Mouse (Mus musculus) ZHBTc4 (cell line): ENCODE measurements at regions not wholly inside any gene's neighbourhood (a gene's known extent, or its start where the extent isn't known, plus 50 kb on each side); places are given as distances from the start of the nearest gene placed in this dataset.
A peak's percentile ranks its signal among the peaks of the same experiment; 100 is the strongest.

Experiments used
- DNase-seq: peaks from one replicate; pipeline ENCODE4 v3.0.0-alpha.2; 2011; ENCODE audit warnings: low read depth, low spot score

DNA sequence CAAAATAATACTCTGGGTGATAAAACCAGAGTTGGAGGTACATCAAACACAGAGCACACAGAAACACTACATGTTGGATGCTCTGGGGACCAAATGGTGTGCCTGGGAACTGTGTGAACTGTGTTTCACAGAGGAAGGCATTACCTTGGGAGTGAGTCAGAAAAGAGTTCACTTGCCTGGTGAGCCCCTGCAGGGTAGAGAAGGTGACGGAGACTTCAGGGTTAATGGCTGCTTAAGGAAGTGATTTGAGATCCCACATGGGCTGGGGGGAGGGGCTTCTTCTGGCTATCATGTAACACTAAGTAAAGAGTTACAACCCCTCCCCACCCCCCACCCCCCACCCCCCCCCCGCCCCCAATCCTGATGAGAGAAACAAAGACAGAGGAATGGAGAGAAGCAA lies 164.6 kb downstream of the Gm45692 start:
- no peak for DNase-seq

DNA sequence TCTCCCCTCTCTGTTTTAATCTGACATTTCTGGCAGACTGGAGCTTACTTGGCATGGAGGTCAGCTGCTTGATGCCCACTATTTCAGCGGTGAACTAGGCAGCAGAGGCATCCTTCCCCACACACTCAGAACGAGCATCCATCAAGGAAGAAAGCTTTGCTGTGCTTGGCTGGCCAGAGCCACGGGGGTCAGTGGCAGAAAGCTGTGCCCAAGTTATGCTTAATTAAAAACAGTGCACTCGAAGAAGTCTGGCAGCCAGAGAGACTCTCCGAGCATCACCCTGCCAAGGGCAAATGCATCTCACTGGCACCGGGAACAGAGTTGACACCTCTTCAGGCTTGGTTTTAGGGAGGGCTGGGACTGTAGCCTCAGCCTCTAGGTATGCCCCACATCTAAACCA lies 168.3 kb downstream of the Gm45692 start:
- no peak for DNase-seq

DNA sequence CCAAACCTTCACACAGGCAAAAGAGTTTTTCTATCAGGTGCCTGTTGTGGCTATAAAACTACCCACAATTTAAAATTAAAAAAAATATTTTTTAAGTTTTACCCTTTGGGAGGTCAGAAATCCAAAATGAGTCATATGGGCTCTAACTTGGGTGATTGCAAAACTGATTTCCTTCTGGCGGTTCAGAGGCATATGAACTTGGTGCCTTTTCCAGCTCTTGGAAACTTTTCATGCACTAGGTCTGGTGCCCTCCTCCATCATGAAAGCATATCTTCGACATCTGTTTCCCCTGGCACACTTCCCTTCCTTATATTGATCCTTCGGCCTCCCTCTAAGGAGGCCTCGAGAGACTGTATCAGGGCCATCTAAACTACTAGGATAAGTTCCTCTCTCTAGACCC lies 168.8 kb downstream of the Gm45692 start:
- DNase-seq = no peak

DNA sequence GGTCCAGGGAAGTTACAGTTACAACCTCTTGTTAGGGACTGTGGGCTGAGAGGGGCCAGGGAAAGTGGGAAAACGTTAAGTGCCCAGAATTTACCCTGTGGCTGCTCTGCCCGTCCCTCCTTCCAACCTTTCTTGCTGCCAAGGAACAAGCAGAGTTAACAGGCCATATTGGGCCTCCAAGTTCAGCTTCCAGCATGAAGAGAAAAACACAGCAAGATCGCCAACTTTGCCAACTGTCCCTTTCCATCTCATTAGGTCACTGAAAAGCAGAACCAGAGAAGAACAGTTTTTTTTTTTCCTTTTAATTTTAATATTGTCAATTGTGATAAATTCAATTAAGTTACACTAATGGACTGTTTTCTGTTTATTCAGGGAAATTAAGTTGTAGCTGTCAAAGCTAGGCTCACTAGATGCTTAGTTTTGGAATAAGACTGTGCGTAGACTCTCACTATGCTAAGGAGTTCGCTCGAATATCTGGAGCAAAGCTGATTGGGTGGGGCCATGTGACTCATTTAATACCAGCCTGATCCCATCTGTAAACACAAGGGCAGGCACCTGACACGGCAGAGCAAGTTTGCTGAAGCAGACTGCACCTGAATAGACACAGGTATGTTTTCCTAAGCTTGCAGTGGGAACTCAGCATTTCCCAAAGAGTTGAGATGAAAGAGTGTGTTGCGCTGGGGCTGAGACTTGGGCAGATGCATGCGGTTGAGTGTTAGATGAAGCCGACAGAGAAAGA lies 178.9 kb downstream of the Gm45692 start:
- DNase-seq = no peak

DNA sequence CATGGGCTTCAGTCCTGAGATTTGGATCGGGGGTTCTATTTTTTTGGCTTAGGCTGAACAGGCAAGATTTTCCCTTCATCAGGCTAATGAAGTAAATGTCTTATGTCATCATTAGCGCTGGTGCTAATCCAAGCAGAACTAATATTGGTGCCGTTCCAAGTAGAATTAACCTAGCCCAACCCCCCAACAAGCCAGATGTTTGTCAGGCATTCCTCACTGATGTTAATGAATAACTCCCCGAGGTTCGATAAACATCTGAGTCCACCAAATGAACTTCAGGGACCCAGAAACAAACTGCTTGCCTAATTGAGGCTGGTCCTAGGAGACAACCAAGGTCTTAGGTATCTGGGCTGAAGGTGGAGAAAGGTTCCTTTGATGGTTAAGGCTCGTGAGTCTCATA lies 180.9 kb downstream of the Gm45692 start:
- DNase-seq = no peak

DNA sequence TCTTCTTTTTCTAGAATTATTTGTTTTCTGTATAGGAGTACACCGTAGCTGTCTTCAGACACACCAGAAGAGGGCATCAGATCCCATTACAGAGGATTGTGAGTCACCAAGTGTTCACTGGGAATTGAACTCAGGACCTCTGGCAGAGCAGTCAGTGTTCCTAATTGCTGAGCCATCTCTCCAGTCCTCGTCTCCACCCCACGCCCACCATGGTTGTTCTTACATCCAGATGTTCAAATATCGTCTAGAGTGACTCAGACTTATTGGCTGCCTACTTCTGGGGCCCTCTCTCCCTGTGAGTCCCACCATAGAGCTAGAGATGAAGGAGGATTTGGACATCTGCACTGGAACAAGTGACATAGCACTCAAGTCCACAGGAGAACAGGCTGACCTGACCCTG lies 182.6 kb downstream of the Gm45692 start:
- no peak for DNase-seq

DNA sequence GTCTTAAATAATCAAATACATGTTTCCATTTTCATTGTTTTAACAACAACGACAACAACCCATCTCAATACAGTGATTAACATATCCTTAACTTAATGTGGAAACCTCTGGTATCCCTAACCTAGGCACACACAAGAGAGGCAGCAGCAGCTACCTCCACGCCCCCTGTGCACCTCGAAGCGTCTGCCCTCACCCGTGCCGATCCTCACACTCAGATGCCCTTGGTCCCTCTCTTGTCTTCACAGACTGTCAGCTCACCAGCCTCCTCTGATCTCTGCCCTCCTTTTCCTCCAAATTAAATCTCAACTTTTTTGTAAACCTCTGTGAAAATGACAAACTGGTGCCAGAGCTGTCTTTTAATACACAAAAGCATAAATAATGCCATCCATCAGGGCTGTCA lies 185.2 kb downstream of the Gm45692 start:
- DNase-seq = no peak

DNA sequence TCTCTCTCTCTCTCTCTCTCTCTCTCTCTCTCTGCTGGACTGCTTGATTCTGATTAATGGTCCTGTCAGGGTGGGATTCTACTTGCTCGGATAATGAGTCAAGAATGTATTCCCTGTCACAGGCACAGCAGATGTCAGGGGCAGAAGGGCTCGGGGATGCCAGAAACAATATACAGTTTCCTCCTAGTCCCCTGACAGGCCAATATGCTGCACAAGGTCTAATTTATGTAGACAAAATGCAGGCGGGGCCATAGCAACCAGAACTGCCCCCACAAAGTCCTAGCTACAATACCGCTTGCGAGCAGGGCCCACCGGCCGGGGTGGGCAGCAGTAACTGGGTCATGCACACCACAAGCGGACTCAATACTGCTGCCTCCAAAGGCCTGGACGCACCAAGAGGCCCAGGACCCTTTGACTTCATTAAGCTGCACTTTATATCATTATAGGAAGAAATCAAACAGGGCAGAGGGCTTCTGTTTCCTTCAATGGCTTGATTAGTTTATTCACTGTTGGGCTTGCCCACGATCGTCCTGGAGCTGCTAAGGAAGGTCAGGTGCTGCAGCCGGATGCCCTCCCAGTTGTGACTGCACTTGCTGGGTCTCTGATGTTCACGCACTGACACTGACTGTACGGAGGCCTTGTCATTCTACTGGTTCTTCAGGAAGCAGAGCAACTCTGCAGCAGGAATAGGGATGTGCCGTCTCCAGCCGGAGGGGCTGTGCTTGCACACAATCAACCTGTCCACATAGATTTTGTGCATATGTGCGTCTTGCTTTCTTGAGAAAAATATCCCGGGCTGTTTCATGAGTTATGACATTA lies 185.9 kb downstream of the Gm45692 start:
- DNase-seq = no peak

DNA sequence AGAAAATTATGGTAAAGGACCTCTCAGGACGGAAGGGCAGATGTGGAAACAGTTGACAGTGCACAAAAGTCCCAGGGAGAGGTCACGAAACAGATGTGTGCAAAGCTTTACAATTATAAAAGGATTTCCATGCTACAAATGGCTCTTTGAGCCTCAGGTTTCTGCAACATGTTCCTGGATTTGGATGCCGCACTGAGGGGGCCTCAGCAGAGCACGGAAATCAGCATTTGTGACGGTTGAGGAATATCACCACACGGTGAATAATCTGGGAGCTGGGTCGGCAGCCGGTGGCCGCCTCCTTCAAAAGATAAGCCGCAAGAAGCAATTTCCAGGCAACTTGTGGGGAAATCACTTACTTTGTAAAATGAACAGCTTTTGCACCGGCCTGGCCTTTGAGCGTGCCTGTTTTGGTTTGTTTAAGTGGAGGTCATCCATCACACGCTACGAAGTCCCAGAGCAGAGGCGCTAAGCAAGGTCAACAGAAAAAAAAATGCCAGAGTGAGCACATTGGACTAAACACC lies 188.8 kb downstream of the Gm45692 start:
- no peak for DNase-seq

DNA sequence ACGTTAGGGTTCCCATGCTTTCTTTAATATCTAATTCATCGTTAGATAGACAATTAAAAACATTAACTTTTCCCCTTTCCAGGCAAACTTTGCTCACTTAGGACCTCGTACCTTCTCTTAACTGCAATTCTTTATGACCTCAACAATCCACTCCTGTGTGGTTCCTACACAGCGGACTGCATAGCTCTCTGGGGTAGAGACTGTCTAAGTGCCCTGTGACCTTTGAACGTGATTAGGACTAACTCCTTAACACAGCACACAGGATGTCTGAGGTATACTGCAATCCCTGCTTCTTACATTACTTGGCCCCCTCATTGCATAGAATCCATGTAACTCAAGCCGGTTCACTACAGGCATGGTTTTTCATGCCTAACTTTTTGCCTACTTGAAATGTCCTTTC lies 190.4 kb downstream of the Gm45692 start:
- no peak for DNase-seq

DNA sequence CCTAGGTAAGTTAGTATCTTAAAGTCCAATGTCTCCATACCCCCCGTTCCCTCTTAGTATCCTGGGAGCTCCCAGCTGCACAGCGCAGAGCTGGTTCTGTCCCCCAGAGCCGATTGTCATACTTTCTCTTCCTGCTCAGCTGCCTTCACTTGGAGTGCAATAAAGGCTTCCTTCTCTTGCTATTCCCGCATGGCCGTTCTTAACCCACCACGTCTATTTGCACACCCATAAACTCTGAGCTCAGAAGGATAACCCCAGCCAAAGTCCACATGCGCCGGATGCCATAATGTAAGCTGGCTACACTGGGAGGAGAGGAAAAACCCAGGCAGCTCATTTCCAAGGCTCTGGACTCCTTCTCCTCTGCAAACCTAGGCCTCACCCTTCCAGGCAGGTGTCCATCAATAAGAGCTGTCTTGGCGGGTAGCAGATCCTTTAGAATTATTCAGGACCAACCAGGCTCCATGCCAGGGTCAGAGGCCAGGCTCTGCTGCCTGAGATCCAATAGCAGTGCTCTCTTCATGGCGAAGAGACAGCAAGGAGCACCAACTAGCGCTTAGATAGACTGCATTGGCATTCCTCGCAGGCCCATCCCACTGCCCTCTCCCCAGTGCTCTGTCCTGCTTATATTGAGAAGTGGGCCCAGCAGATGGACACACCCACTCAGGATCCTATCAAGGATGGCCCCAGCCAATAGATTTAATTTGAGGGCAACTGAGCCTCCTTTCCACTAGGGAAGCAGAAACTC lies 204.4 kb downstream of the Gm45692 start:
- no peak for DNase-seq

DNA sequence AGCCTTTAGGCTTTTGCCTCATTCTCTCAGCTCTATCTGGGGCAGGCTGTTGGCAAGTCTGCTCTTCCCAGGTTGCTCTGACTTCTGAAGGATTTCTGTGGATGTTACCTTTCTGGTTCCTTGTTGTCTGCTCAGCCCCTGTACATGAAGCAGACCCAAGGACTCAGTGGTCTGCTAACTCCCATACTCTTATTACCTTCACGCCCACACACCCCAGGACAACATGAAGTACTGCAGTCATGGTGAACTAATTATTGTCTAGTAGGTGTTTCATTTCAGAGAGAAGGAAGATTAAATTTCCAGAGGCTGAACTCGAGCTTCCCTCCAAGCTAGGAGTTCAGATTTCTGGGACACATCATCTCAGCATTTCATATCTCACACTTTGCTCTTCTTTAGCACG lies 205.3 kb downstream of the Gm45692 start:
- DNase-seq = no peak

DNA sequence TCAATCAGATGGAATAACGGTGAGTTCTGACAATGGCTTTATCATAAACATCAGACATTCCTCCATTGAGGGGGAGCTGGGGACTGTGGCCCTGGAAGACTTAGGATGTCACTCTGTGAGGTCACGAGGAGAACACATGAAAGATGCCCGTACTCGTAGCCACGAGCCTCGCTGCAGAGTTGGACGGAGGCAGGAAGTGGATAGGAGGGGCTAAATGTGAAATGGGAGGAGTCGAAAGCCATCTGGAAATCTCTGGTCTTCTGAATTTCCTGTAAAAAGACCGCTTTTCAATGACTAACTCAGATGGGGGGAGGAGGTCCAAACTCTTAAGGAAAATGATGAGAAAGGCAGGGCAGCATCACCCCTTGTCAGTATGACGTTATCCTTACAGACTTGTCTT lies 210.5 kb downstream of the Gm45692 start:
- DNase-seq = no peak

DNA sequence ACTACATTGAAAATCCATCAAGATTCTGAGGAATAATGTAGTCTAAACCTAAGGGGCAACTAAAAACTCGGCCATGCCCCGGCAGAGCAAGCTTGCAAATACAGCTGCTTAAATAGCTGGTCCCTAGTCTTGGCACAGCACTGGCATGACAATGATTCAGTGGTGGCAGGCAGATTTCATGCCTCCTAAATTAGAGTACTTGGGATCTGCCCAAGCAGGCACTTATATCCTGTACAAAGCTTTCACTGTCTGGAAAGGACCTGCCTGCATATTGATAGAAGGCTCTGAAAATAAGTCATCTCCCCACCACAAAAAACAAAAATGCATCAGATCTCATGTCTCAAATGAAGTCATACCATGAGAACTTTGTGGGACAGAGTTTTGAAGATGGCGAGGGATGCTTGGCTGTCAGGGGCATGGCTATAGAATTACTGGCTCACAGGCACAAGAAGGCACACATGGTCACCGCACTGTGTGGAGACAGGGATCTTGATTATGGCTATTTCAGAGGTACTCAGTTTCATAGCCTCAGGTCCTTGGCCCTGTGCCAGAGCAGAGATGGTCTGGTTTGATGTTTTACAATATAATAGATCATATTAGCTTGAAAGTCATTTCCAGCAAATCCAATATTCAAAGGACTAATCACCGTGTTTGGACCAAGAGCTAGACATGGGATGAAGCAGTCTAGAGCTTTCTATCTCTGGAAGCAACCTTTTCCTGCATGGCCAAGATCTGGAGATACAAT lies 217.7 kb downstream of the Gm45692 start:
- no peak for DNase-seq

DNA sequence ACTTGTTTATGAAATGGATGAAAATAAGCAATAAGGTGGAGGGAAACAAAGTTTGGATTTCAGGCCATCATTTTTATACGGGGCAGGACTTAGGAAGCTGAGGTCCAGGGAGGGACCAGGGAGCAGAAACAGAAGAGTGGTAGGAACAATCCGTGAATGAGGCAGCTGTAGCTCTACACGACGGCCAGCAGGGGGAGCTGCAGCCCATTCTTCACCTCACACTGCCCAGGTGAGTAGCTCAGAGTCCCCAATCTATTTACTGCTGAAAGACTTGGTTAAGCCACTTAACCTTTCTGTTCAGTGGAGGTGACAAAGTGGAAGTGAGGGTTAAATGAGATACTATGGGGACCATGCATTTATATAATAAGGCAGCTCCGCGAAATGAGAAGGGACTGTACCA lies 225.7 kb downstream of the Gm45692 start:
- DNase-seq = peak; percentile 85

DNA sequence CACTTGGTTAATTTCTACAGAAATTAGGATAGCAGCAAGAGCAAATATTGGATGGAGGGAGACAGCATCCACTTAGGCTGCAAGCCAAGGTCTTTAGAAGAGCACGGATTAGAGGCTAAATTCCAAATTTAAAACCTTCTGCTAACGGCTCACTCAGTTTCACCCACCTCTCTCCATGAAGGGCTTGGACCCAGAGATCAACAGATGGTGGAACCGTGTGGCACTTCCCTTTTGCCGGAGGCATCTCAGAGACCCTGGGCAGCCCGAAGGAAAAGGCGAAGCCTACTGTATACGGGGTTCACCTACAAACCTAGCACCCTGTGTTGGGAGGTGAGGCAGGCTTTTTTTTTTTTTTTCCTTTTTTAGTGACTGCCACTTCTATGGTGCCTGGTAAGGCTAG lies 229.9 kb downstream of the Gm45692 start:
- no peak for DNase-seq

DNA sequence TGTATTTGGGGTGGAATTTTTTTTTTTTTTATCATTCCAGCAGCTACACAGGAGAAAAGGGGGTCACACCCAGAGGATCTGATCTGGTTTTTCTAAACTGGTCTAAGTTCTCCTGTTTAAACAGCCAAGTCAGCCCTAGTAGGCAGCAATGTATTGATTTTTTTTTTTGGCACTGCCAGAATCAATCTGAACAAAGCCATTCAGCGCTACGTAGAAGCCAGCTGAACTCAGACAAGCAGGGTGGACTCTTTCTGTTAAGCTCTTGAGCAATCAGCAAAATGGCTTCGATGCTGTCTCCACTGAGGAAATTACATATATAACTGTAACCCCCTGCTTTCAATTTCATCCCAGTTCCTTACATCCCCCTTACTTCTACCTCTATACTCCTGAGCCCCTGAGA lies 230.5 kb downstream of the Gm45692 start:
- DNase-seq = no peak

DNA sequence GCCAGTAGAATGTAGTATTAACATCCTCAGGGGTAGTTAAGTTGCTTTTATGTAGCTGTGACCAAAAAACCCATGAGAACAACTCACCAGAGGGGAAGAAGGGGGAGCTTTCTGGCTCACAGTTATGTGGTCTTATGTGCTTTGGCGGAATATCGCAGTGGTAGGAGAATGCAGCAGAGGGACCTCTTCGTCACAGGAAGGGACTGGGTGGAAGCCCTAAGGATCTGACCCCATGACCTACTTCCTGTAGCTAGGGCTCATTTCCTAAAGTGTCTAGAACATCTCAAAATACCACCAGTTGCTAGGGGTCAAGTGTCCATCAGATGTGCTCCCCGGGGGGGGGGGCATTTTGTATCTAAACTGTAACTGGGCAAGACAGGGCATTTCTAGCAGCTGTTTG lies 231.3 kb downstream of the Gm45692 start:
- no peak for DNase-seq

DNA sequence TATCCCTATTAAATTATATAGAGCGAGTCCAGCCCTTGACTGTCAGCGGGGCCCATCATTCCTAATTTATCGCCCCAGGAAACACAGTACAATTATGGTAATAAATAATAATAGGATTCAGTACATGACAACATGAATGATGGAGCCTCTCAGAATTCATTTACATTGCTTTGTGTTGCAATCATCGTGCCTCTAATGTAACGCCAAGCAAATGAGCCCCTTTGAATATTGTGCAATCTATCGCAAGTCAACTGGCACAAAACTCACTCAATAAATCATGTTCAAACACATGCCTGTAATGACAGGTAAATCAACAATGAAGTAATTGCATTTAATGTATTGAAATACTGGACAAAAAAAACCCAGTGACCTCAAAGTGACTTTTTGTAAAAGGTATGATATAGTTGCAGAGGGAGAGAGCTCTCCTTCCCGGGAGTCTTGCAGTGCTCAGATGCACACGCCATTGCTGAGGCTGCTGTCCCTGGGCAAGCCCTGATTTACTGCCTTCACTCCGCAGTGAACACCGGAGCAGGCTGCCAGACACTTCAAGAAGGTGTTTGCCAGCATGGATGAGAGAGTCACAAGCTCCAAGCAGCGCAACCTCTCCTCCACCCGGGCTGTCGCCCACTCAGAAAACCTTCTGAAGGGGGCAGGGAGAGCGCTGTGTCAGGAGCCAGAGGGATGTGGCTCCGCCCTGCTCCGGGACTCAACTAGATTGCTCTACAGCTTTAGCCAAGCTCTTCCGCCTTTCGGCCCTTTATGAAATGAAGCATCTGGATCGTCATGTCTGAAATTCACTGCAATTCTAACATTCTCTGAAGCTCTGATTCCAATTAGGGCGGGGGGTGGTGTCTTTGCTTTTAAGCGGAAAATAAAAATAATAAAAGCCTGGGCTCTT lies 232.6 kb downstream of the Gm45692 start:
- DNase-seq = peak; percentile 18

DNA sequence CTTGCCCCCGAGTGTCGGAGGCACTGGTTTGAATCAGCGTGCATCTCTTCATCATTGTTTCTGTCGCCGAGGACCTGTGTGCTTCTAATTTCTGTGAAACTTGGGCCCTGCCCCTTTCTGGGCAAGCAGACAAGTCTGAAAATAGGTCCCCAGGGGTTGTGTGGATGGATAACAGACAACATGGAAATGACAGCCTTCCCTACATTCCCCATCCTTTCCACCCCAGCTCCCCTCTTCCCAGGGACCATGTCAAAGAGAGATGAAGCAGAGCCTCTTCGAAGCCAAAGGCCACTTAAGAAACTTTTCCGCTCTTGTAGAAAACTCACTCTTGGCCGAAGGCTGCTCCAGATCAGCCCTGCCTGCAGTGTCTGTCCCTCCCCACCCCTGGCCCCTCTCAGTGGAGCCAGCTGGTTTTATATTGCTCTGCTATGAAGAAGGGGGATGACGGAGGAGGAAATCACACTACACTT lies 233.2 kb downstream of the Gm45692 start:
- DNase-seq = no peak
